Mouse (Mus musculus): ENCODE data around the gene 4930447C04Rik. TPM values are rescaled to one million over a fixed set of nuclear protein-coding genes. Genes with fewer than 3 reads are reported as not detected.

4930447C04Rik gene
- polyA plus RNA-seq, 1 experiment: 3.9 TPM

GRCm38 (mm10) chr12:72938176-72938575 lies 2.4 kb downstream of the 4930447C04Rik start:
- Histone ChIP-seq H3K4me1 (ENCODE audit: control insufficient read depth, insufficient read depth, low read length) (no peaks in the 10 kb centered on the region), H3K4me3 (ENCODE audit: insufficient read depth, low read length) (no peak overlapping the region), H3K27ac (ENCODE audit: insufficient read depth, low read length) (no peak overlapping the region)
- TF ChIP-seq CTCF (IDR thresholded peaks at IDR 0.05; ENCODE audit: borderline replicate concordance, insufficient read depth, low read length): no peak
- TF ChIP-seq POLR2A (IDR thresholded peaks at IDR 0.05; ENCODE audit: low read depth, low read length): no peak

- Histone ChIP-seq H3K4me3 (ENCODE audit: insufficient read depth, low read length) (no peak overlapping the region), H3K27ac (ENCODE audit: insufficient read depth, low read length) (no peak overlapping the region), H3K4me1 (ENCODE audit: control insufficient read depth, insufficient read depth, low read length) (no peaks in the 10 kb centered on the region)
- TF ChIP-seq CTCF (IDR thresholded peaks at IDR 0.05; ENCODE audit: borderline replicate concordance, insufficient read depth, low read length): no peak
These were observed 2.9 kb downstream of the 4930447C04Rik start for GRCm38 (mm10) chr12:72937537-72938120.

- TF ChIP-seq CTCF (IDR thresholded peaks at IDR 0.05; ENCODE audit: borderline replicate concordance, insufficient read depth, low read length) (no peak), POLR2A (IDR thresholded peaks at IDR 0.05; ENCODE audit: low read depth, low read length) (no peak)
- no peak overlapping the region for H3K4me3 ChIP-seq (ENCODE audit: insufficient read depth, low read length)
- no peak overlapping the region for H3K27ac ChIP-seq (ENCODE audit: insufficient read depth, low read length)
- H3K4me1 ChIP-seq (ENCODE audit: control insufficient read depth, insufficient read depth, low read length): no peaks in the 10 kb centered on the region
These were observed 3.8 kb downstream of the 4930447C04Rik start for GRCm38 (mm10) chr12:72936751-72937150.

GRCm38 (mm10) chr12:72917159-72917993 lies 23.2 kb downstream of the 4930447C04Rik start:
- no peaks in the 10 kb centered on the region for H3K4me1 ChIP-seq (ENCODE audit: control insufficient read depth, insufficient read depth, low read length)
- no peak overlapping the region for H3K27ac ChIP-seq (ENCODE audit: insufficient read depth, low read length)
- no peak overlapping the region; the same call in 1 of the 2 replicates for H3K4me3 ChIP-seq (ENCODE audit: insufficient read depth, low read length)
- no peak for TF ChIP-seq CTCF (IDR thresholded peaks at IDR 0.05; ENCODE audit: borderline replicate concordance, insufficient read depth, low read length)
- no peak for TF ChIP-seq POLR2A (IDR thresholded peaks at IDR 0.05; ENCODE audit: low read depth, low read length)

- H3K27ac ChIP-seq (ENCODE audit: insufficient read depth, low read length): no peak overlapping the region
- no peak for TF ChIP-seq POLR2A (IDR thresholded peaks at IDR 0.05; ENCODE audit: low read depth, low read length)
- no peak for TF ChIP-seq CTCF (IDR thresholded peaks at IDR 0.05; ENCODE audit: borderline replicate concordance, insufficient read depth, low read length)
- no peaks in the 10 kb centered on the region for H3K4me1 ChIP-seq (ENCODE audit: control insufficient read depth, insufficient read depth, low read length)
- H3K4me3 ChIP-seq (ENCODE audit: insufficient read depth, low read length): no peak overlapping the region
These were observed 86.1 kb downstream of the 4930447C04Rik start for GRCm38 (mm10) chr12:72854377-72855032.

GRCm38 (mm10) chr12:72853406-72854076 lies 87.0 kb downstream of the 4930447C04Rik start:
- Histone ChIP-seq H3K4me1 (ENCODE audit: control insufficient read depth, insufficient read depth, low read length) (no peaks in the 10 kb centered on the region), H3K27ac (ENCODE audit: insufficient read depth, low read length) (no peak overlapping the region), H3K4me3 (ENCODE audit: insufficient read depth, low read length) (no peak overlapping the region)
- TF ChIP-seq CTCF (IDR thresholded peaks at IDR 0.05; ENCODE audit: borderline replicate concordance, insufficient read depth, low read length): no peak

GRCm38 (mm10) chr12:72852264-72852663 lies 88.3 kb downstream of the 4930447C04Rik start:
- TF ChIP-seq POLR2A (IDR thresholded peaks at IDR 0.05; ENCODE audit: low read depth, low read length) (no peak), CTCF (IDR thresholded peaks at IDR 0.05; ENCODE audit: borderline replicate concordance, insufficient read depth, low read length) (no peak)
- no peak overlapping the region for H3K4me3 ChIP-seq (ENCODE audit: insufficient read depth, low read length)
- no peak overlapping the region for H3K27ac ChIP-seq (ENCODE audit: insufficient read depth, low read length)
- no peaks in the 10 kb centered on the region for H3K4me1 ChIP-seq (ENCODE audit: control insufficient read depth, insufficient read depth, low read length)

- Histone ChIP-seq H3K4me1 (ENCODE audit: control insufficient read depth, insufficient read depth, low read length) (no peaks in the 10 kb centered on the region), H3K4me3 (ENCODE audit: insufficient read depth, low read length) (no peak overlapping the region), H3K27ac (ENCODE audit: insufficient read depth, low read length) (no peak overlapping the region)
- TF ChIP-seq POLR2A (IDR thresholded peaks at IDR 0.05; ENCODE audit: low read depth, low read length): no peak
- TF ChIP-seq CTCF (IDR thresholded peaks at IDR 0.05; ENCODE audit: borderline replicate concordance, insufficient read depth, low read length): no peak
These were observed 90.4 kb downstream of the 4930447C04Rik start for GRCm38 (mm10) chr12:72850146-72850545.

GRCm38 (mm10) chr12:72847725-72848124 lies 92.8 kb downstream of the 4930447C04Rik start:
- peaks cover 2% of the 10 kb centered on the region; the same call in 1 of the 2 replicates for H3K4me1 ChIP-seq (ENCODE audit: control insufficient read depth, insufficient read depth, low read length)
- H3K27ac ChIP-seq (ENCODE audit: insufficient read depth, low read length): no peak overlapping the region
- TF ChIP-seq POLR2A (IDR thresholded peaks at IDR 0.05; ENCODE audit: low read depth, low read length) (no peak), CTCF (IDR thresholded peaks at IDR 0.05; ENCODE audit: borderline replicate concordance, insufficient read depth, low read length) (no peak)
- H3K4me3 ChIP-seq (ENCODE audit: insufficient read depth, low read length): no peak overlapping the region

Data from embryonic fibroblast, embryonic 13.5 days (primary cell).